Mouse (Mus musculus): ENCODE measurements around the gene Cox5a. TPM values are rescaled to one million over a fixed set of nuclear protein-coding genes. Genes with fewer than 3 reads are reported as not detected.

The Cox5a gene
- total and polyA plus RNA-seq, 3 experiments = 179 to 255 (median 229) TPM

DNA sequence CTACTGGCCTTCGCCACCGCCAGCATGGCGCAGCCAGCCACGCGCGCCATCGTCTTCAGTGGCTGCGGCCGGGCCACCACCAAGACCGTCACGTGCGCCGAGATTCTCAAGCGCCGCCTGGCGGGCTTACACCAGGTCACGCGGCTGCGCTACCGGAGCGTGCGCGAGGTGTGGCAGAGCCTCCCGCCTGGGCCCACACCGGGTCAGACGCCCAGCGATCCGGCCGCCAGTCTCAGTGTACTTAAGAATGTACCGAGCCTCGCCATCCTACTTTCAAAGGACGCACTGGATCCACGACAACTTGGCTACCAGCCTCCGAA, 16.7 kb upstream of the Cox5a start:
- Histone ChIP-seq H3K36me3 (replicated peaks in 1 of 2; ENCODE audit: control insufficient read depth in 1 of 2, insufficient read depth in 1 of 2, low read length in 1 of 2) (peaks cover 0 to 8% of the 10 kb centered on the region in 2 experiments), H3K4me1 (ENCODE audit: control insufficient read depth in 1 of 2, insufficient read depth in 2 of 2) (peaks cover 0 to 3% of the 10 kb centered on the region in 2 experiments; a peak in 1 of 4 replicates), H3K9me3 (replicated peaks; ENCODE audit: low read length) (peaks cover 4% of the 10 kb centered on the region), H3K79me2 (replicated peaks; ENCODE audit: control insufficient read depth, extremely low read depth, insufficient read depth, poor library complexity, severe bottlenecking) (no peaks in the 10 kb centered on the region), H3K27me3 (replicated peaks) (no peaks in the 10 kb centered on the region), H3K27ac (ENCODE audit: insufficient read depth, low read depth) (no peak overlapping the region), H3K4me3 (replicated peaks in 1 of 3; ENCODE audit: low read depth in 2 of 3, low read length in 2 of 3, poor library complexity in 1 of 3) (no peak overlapping the region), H3K4me2 (ENCODE audit: insufficient read depth, low read depth, poor library complexity, severe bottlenecking) (no peak overlapping the region), H3K9ac (ENCODE audit: insufficient read depth, low read depth) (no peak overlapping the region)
- no peak for DNase-seq (ENCODE audit: extremely low read depth)
- in situ Hi-C loops (cut with MboI; ENCODE audit: low pct_ligation_motif_present, low pct_unique_long_range_greater_than_20kb, low sequenced_read_pairs) = loop anchor here (10.0 kb wide), 1 partner anchor 60 kb away; the partner anchor contains the start of gene Ppcdc
- dilution Hi-C loops (cut with MboI; ENCODE audit: extremely low pct_ligation_motif_present, extremely low pct_unique_long_range_greater_than_20kb, low sequenced_read_pairs) = no loop called here
- TF ChIP-seq ZKSCAN1 (IDR thresholded peaks at IDR 0.05; ENCODE audit: borderline replicate concordance, low read depth, low read length) = no peak
- TF ChIP-seq MEF2A (IDR thresholded peaks at IDR 0.05; ENCODE audit: borderline replicate concordance, low read depth, low read length) = no peak
- TF ChIP-seq POLR2AphosphoS2 (IDR thresholded peaks at IDR 0.05; ENCODE audit: low read depth, low read length) = no peak
- no peak for TF ChIP-seq USF1 (IDR thresholded peaks at IDR 0.05; ENCODE audit: low read depth, low read length)
- no peak for TF ChIP-seq NELFE (IDR thresholded peaks at IDR 0.05; ENCODE audit: low read depth, low read length)
- no peak for TF ChIP-seq MAZ (IDR thresholded peaks at IDR 0.05; ENCODE audit: low read depth, low read length)
- no peak for TF ChIP-seq TCF12 (IDR thresholded peaks at IDR 0.05; ENCODE audit: low read depth, low read length)
- TF ChIP-seq MYC (IDR thresholded peaks at IDR 0.05; ENCODE audit: low read depth, low read length) = no peak
- TF ChIP-seq BHLHE40 (IDR thresholded peaks at IDR 0.05; ENCODE audit: low read depth, low read length) = no peak
- TF ChIP-seq KAT2A (IDR thresholded peaks at IDR 0.05; ENCODE audit: insufficient replicate concordance, low read length) = no peak
- TF ChIP-seq E2F4 (IDR thresholded peaks at IDR 0.05; ENCODE audit: insufficient replicate concordance, low read depth, low read length) = no peak
- no peak for TF ChIP-seq SMC3 (IDR thresholded peaks at IDR 0.05; ENCODE audit: low read depth, low read length)
- TF ChIP-seq CTCF (conservative IDR thresholded peaks at IDR 0.05 in 1 of 2, IDR thresholded peaks at IDR 0.05 in 1 of 2; ENCODE audit: low read depth in 2 of 2, low read length in 2 of 2) = no peak

DNA sequence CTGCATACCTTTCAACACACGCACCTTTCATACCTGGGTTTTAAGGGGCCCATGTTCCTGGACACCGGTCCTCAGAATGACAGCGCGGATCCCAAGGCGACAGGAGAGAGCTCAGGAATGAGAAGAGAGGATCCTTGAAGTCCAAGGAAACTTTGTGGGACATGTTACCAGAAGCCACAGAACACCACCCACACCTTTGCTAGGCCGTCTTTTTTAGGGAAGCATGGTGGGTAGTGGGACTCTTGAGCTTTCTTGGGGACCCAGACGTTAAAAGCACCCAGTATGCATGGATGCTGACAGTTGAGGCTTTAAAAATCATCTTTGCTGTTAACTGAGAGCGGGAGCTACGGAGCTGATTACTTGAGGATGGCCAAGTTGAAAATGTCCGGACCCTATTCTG, 16.2 kb upstream of the Cox5a start:
- DNase-seq (ENCODE audit: extremely low read depth) = no peak
- H3K36me3 ChIP-seq (replicated peaks in 1 of 2; ENCODE audit: control insufficient read depth in 1 of 2, insufficient read depth in 1 of 2, low read length in 1 of 2) = peaks cover 0 to 9% of the 10 kb centered on the region in 2 experiments
- H3K79me2 ChIP-seq (replicated peaks; ENCODE audit: control insufficient read depth, extremely low read depth, insufficient read depth, poor library complexity, severe bottlenecking) = no peaks in the 10 kb centered on the region
- dilution Hi-C loops (cut with MboI; ENCODE audit: extremely low pct_ligation_motif_present, extremely low pct_unique_long_range_greater_than_20kb, low sequenced_read_pairs) = no loop called here
- no peak overlapping the region for H3K4me3 ChIP-seq (replicated peaks in 1 of 3; ENCODE audit: low read depth in 2 of 3, low read length in 2 of 3, poor library complexity in 1 of 3)
- H3K9me3 ChIP-seq (replicated peaks; ENCODE audit: low read length) = peaks cover 4% of the 10 kb centered on the region
- in situ Hi-C loops (cut with MboI; ENCODE audit: low pct_ligation_motif_present, low pct_unique_long_range_greater_than_20kb, low sequenced_read_pairs) = loop anchor here (10.0 kb wide), 1 partner anchor 60 kb away; the partner anchor contains the start of gene Ppcdc
- no peak overlapping the region for H3K27ac ChIP-seq (ENCODE audit: insufficient read depth, low read depth)
- peaks cover 0 to 3% of the 10 kb centered on the region in 2 experiments; a peak in 1 of 4 replicates for H3K4me1 ChIP-seq (ENCODE audit: control insufficient read depth in 1 of 2, insufficient read depth in 2 of 2)
- H3K4me2 ChIP-seq (ENCODE audit: insufficient read depth, low read depth, poor library complexity, severe bottlenecking) = no peak overlapping the region
- TF ChIP-seq ZKSCAN1 (IDR thresholded peaks at IDR 0.05; ENCODE audit: borderline replicate concordance, low read depth, low read length) (no peak), SMC3 (IDR thresholded peaks at IDR 0.05; ENCODE audit: low read depth, low read length) (no peak), IRF4 (IDR thresholded peaks at IDR 0.05; ENCODE audit: low read depth, low read length) (no peak), ELF1 (IDR thresholded peaks at IDR 0.05; ENCODE audit: low read depth, low read length) (no peak), ZC3H11A (IDR thresholded peaks at IDR 0.05; ENCODE audit: low read depth, low read length) (no peak), MAFK (IDR thresholded peaks at IDR 0.05; ENCODE audit: insufficient replicate concordance, low read length) (no peak), KAT2A (IDR thresholded peaks at IDR 0.05; ENCODE audit: insufficient replicate concordance, low read length) (no peak), JUN (IDR thresholded peaks at IDR 0.05; ENCODE audit: insufficient read depth, low read depth, low read length) (no peak), SIN3A (IDR thresholded peaks at IDR 0.05; ENCODE audit: low read length) (no peak)
- H3K27me3 ChIP-seq (replicated peaks) = no peaks in the 10 kb centered on the region
- no peak overlapping the region for H3K9ac ChIP-seq (ENCODE audit: insufficient read depth, low read depth)
